Mouse (Mus musculus) liver, postnatal 0 days (tissue): Measurements from ENCODE around the gene Tnnt2. TPM values are rescaled to one million over a fixed set of nuclear protein-coding genes. Genes with fewer than 3 reads are reported as not detected.

Experiments used
- ATAC-seq: fragments of 200-750 bp; cut with Nextera tagmentation; 2 replicates; pipeline ENCODE4 v1.8.0; 2017; ENCODE audit warnings: mild to moderate bottlenecking, moderate library complexity
- DNase-seq: peaks from one replicate; pipeline ENCODE4 v3.0.0-alpha.2; 2016
- H3K27ac ChIP-seq: fragments of 300-500 bp; sonication (generic); 2 replicates; pipeline ENCODE4 v1.5.1; 2014; ENCODE audit warnings: antibody characterized with exemption, moderate library complexity, mild to moderate bottlenecking, low read depth
- H3K27me3 ChIP-seq: fragments of 300-500 bp; sonication (generic); 2 replicates; pipeline ENCODE4 v1.6.1; 2014; ENCODE audit warnings: low read length, control low read depth, mixed read lengths; ENCODE audit not compliant: insufficient read depth
- H3K36me3 ChIP-seq: fragments of 300-500 bp; sonication (generic); replicated peaks from 2 replicates; pipeline ENCODE4 v1.6.1; 2014; ENCODE audit warnings: mild to moderate bottlenecking, control low read depth, low read length, moderate library complexity, mixed read lengths; ENCODE audit not compliant: insufficient read depth
- H3K4me1 ChIP-seq: fragments of 300-500 bp; sonication (generic); 2 replicates; pipeline ENCODE4 v1.6.1; 2014; ENCODE audit warnings: antibody characterized with exemption, mild to moderate bottlenecking, control low read depth; ENCODE audit not compliant: insufficient read depth
- H3K4me2 ChIP-seq: fragments of 300-500 bp; sonication (generic); 2 replicates; pipeline ENCODE4 v1.6.1; 2014; ENCODE audit warnings: low read depth, mild to moderate bottlenecking, low read length, moderate library complexity, mixed read lengths
- H3K4me3 ChIP-seq: fragments of 300-500 bp; sonication (generic); 2 replicates; pipeline ENCODE4 v1.5.1; 2014; ENCODE audit warnings: low read depth, low read length
- H3K9ac ChIP-seq: fragments of 300-500 bp; sonication (generic); replicated peaks from 2 replicates; pipeline ENCODE4 v1.6.1; 2014; ENCODE audit warnings: mild to moderate bottlenecking, moderate library complexity
- H3K9me3 ChIP-seq: fragments of 300-500 bp; sonication (generic); 2 replicates; pipeline ENCODE4 v1.6.1; 2016; ENCODE audit warnings: mild to moderate bottlenecking, control low read depth, low read length, mixed read lengths
- CTCF ChIP-seq: sonication (generic); IDR thresholded peaks from 2 replicates; pipeline ENCODE4 v1.5.1; 2016; ENCODE audit warnings: antibody characterized with exemption, low read depth
- EP300 ChIP-seq: IDR thresholded peaks from 2 replicates; pipeline ENCODE4 v1.6.1; 2016; ENCODE audit warnings: antibody characterized with exemption, low read depth, mild to moderate bottlenecking
- WGBS: fragments of 180-500 bp; shearing (Covaris S2); extraction: QIAGEN DNeasy Blood & Tissue Kit; methylation state at CpG from one replicate; pipeline ENCODE4 v1.1.7; 2014; ENCODE audit not compliant: insufficient replicate concordance; 5-methylcytosine and 5-hydroxymethylcytosine counted together
- polyA plus RNA-seq: library from polyadenylated mRNA; unstranded; fragments of >200 nt; fragmentation: Nextera tagmentation; extraction: Ambion mirVana; gene quantifications from 2 replicates; pipeline ENCODE4 v1.2.1, GENCODE M21; 2015

Gene Tnnt2
- 3.2 and 3.6 TPM in 2 replicates for polyA plus RNA-seq

DNA sequence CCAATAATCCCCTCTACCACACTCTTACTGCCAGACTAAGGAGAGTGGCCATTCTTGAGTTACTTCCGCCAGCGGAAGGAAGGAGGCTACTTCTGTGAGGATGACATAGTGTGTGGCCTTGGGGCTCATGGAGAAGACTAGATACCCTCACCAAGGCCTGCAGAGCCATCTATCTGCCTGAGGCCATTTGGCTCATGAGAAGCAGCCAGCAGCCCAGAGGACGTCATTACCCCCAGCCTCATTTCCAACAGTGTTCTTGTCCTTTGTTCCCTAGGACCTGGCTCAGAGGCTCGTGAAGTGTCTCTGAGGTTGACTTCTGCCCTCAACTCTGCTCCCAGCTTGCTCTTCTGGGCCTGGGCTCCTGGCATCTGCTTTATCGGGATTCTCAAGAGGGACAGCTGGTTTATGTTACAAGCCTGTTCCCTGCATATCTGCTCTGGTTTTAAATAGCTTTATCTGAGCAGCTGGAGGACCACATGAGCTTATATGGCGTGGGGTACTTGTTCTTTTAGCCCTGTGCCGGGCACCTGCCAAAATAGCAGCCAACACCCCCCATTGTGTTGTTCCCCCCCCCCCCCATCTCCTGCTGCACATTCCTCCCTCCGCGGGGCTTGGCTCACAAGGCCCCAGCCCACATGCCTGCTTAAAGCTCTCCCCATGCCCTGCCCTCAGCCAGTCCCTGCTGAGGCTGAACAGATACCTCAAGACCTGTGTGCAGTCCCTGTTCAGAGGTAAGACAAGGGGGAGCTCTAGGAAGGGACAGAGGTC is at the start of gene Tnnt2:
Gene Tnnt2, plus strand, starts transcription at position 639 of the 768 bp plus-strand sequence.
- H3K27me3 ChIP-seq, result no peaks in the 10 kb centered on the region
- DNase-seq, result no peak
- no peak within 1 kb of the TSS for H3K4me2 ChIP-seq
- no peak for TF ChIP-seq EP300
- TF ChIP-seq CTCF, result no peak
- no peak for ATAC-seq
- H3K9ac ChIP-seq, result no peak within 1 kb of the TSS
- H3K9me3 ChIP-seq, result no peaks in the 10 kb centered on the region
- H3K4me1 ChIP-seq, result no peaks in the 10 kb centered on the region
- no peaks in the 10 kb centered on the region for H3K36me3 ChIP-seq
- 44% methylated on average over 9 of the region's 9 CpGs for WGBS
- H3K27ac ChIP-seq, result no peak within 1 kb of the TSS
- H3K4me3 ChIP-seq, result no peak within 1 kb of the TSS

DNA sequence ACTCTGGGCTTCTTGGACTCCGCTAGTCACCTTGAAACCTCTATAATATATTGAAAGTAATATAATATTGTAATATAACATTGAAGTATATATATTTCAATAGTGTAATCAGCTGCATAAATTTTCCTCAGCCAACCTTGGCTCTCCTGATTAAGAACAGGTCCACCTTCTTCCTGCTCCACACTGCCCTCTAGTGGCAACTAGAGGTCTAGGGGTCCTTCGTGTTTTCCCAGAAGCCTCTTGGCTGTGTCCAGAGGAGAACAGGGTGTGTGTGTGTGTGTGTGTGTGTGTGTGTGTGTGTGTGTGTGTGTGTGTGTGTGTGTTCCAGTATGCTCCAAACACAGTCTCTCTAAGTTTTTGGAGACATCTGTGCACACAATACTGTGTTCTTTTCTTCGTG is 48.4 kb upstream of the Tnnt2 start:
- TF ChIP-seq EP300 (no peak), CTCF (peak; percentile 88)
- no peak overlapping the region for H3K4me3 ChIP-seq
- H3K27ac ChIP-seq, result no peak overlapping the region
- no peak overlapping the region for H3K4me2 ChIP-seq
- ATAC-seq (peak; percentile 66), DNase-seq (peak; percentile 78)
- no peak overlapping the region for H3K9ac ChIP-seq
- no peaks in the 10 kb centered on the region for H3K36me3 ChIP-seq
- 0 out of 2 replicates have a peak, but pooled peaks cover 3% of the 10 kb centered on the region for H3K4me1 ChIP-seq
- H3K9me3 ChIP-seq, result no peaks in the 10 kb centered on the region
- 0 out of 2 replicates have a peak, but pooled peaks cover 3% of the 10 kb centered on the region for H3K27me3 ChIP-seq
- 43% methylated on average over 3 of the region's 3 CpGs for WGBS

DNA sequence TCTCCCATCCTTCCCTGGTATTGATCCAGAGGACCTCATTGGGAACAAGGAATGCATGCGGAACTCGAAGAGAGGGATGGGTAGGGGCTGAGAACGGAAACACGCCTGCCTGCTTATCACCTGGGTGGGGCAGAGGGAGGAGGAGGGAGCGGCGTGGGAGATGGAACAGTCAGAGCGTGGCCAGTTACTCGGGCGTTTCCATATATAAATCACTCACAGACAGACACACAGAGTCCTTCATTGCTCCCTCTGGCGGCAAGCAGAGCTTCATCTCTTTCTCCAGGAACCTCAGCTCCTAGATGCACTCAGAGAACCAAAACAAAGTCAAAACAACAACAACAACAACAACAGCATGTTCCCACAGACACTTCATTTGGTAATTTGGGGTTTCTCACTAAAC is 47.4 kb upstream of the Tnnt2 start:
- DNase-seq, result peak; percentile 36
- TF ChIP-seq EP300 (no peak), CTCF (peak; percentile 62)
- WGBS, result 13% methylated on average over 10 of the region's 10 CpGs
- H3K9me3 ChIP-seq, result no peaks in the 10 kb centered on the region
- no peak overlapping the region for H3K27ac ChIP-seq
- H3K27me3 ChIP-seq, result peaks cover 6% of the 10 kb centered on the region
- no peak overlapping the region for H3K4me3 ChIP-seq
- H3K9ac ChIP-seq, result no peak overlapping the region
- peaks cover 6% of the 10 kb centered on the region for H3K4me1 ChIP-seq
- no peak for ATAC-seq
- no peaks in the 10 kb centered on the region for H3K36me3 ChIP-seq
- no peak overlapping the region for H3K4me2 ChIP-seq

DNA sequence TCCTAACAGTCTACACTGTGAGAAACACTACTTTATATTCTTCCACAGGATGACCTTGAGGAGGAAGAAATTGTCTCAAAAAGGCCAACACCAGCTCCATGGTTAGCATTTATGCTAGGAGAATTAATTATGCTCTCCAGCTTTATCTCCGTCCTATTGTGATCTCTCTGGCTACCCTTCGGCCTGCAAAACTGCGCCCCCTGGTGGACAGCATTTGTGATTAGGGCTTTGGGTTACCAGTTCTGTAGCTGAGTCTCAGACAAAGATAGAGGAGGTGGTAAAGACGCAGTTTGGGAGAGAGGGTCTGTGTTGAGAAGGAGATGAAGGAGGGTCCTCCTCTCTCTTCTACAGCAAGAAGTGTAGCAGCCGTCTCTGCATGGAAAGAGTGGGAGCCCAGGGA is 46.3 kb upstream of the Tnnt2 start:
- Histone ChIP-seq H3K4me1 (peaks cover 9% of the 10 kb centered on the region), H3K4me3 (no peak overlapping the region), H3K9me3 (no peaks in the 10 kb centered on the region), H3K36me3 (no peaks in the 10 kb centered on the region), H3K9ac (no peak overlapping the region), H3K4me2 (no peak overlapping the region), H3K27ac (no peak overlapping the region), H3K27me3 (peaks cover 8% of the 10 kb centered on the region)
- DNase-seq (peak; percentile 86), ATAC-seq (peak; percentile 43; the same call in 1 of the 2 replicates)
- 18% methylated on average over 5 of the region's 5 CpGs for WGBS
- peak; percentile 96 for TF ChIP-seq CTCF
- no peak for TF ChIP-seq EP300

DNA sequence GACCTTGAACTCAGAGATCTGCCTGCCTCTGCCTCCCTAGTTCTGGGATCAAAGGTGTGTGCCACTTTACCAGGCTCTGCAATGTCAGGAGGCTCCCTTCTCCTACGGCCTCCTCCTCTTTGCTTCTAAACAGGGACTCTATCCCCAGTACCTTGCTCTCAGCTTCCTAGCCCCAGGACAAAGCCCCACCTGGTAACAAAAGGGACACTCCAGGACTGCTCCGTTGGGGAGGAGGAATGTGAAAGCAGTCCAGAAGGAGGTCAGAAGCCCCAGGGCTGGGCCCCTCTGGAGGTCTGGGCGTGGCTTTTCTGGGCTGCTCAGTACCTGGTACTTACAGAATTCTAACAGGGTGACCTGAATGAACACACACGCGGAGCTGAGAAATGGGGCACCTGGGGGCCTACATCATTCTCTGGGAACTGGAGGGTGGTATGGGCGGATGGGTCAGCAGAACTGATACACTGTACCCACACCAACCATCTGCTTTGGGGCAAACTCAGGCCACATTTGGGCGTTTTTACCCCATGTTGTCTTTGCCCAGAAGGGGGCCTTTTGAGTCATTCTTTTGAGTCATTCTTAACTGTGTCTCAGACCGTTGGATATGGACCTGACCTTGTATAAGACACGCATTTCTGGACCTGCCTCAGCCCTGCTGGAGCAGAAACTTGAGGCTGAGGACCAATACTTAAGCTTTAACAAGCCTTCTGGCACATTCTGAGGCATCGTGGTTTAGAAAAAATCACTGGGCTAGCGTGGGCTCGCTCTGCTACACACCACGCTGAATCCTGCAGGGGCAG is 43.8 kb upstream of the Tnnt2 start:
- no peak for ATAC-seq
- Histone ChIP-seq H3K27ac (no peak overlapping the region), H3K4me3 (no peak overlapping the region), H3K36me3 (no peaks in the 10 kb centered on the region), H3K9me3 (no peaks in the 10 kb centered on the region), H3K4me1 (peaks cover 9% of the 10 kb centered on the region), H3K27me3 (peaks cover 16% of the 10 kb centered on the region), H3K4me2 (no peak overlapping the region), H3K9ac (no peak overlapping the region)
- WGBS, result 66% methylated on average over 13 of the region's 13 CpGs
- TF ChIP-seq EP300, result no peak
- 0 out of 2 replicates have a peak, but pooled peaks have one; percentile 13 for TF ChIP-seq CTCF
- DNase-seq, result no peak
